Mouse (Mus musculus): ENCODE results near the gene Ak2. TPM values are rescaled to one million over a fixed set of nuclear protein-coding genes. Genes with fewer than 3 reads are reported as not detected.
A peak's percentile ranks its signal among the peaks of the same experiment; 100 is the strongest.

Gene Ak2
- total RNA-seq (2014; rRNA removed) (194 and 232 TPM in 2 replicates), polyA plus RNA-seq (2012; rRNA removed) (140 and 156 TPM in 2 replicates)

- no peak for DNase-seq (ENCODE audit: extremely low read depth, low read depth, low spot score)
- Histone ChIP-seq H3K27ac (replicated peaks; ENCODE audit: insufficient read depth, low read depth, low read length) (peak within 1 kb of the TSS; percentile 69), H3K9ac (ENCODE audit: low read depth, low read length) (0 out of 2 replicates have a peak within 1 kb of the TSS, but pooled peaks have one; percentile 22), H3K36me3 (ENCODE audit: control insufficient read depth, insufficient read depth, low read length) (peaks cover under 1% of the 10 kb centered on the region; the same call in 1 of the 2 replicates), H3K4me3 (ENCODE audit: insufficient read depth, low read depth, low read length) (no peak within 1 kb of the TSS; the same call in 1 of the 2 replicates), H3K79me2 (ENCODE audit: control insufficient read depth, insufficient read depth, low read length) (peaks cover 25% of the 10 kb centered on the region), H3K27me3 (ENCODE audit: control insufficient read depth, insufficient read depth, low read length) (no peaks in the 10 kb centered on the region), H3K4me1 (ENCODE audit: control insufficient read depth, insufficient read depth, low read length) (peaks cover 14% of the 10 kb centered on the region)
- TF ChIP-seq CTCF (IDR thresholded peaks at IDR 0.05; ENCODE audit: low read depth, low read length) (no peak), POLR2A (IDR thresholded peaks at IDR 0.05; ENCODE audit: extremely low read depth, insufficient read depth, low read length) (no peak)
- 93% methylated on average over 9 of the region's 9 CpGs for WGBS
Measured at GRCm38 (mm10) chr4:128991500-128992008, at the start of gene Ak2. TSS of gene Ak2 (plus strand) at chr4:128991958.

- 53% methylated on average over 3 of the region's 3 CpGs for WGBS
- no peak for DNase-seq (ENCODE audit: extremely low read depth, low read depth, low spot score)
Measured at GRCm38 (mm10) chr4:128942346-128942745, 49.4 kb upstream of the Ak2 start.

GRCm38 (mm10) chr4:128946736-128947135 lies 45.0 kb upstream of the Ak2 start:
- DNase-seq (ENCODE audit: extremely low read depth, low read depth, low spot score): peak; percentile 98
- no peaks in the 10 kb centered on the region for H3K27me3 ChIP-seq (ENCODE audit: control insufficient read depth, insufficient read depth, low read length)
- H3K79me2 ChIP-seq (ENCODE audit: control insufficient read depth, insufficient read depth, low read length): no peaks in the 10 kb centered on the region
- no peaks in the 10 kb centered on the region for H3K36me3 ChIP-seq (ENCODE audit: control insufficient read depth, insufficient read depth, low read length)
- TF ChIP-seq CTCF (IDR thresholded peaks at IDR 0.05; ENCODE audit: low read depth, low read length) (no peak), POLR2A (IDR thresholded peaks at IDR 0.05; ENCODE audit: extremely low read depth, insufficient read depth, low read length) (no peak)
- H3K9ac ChIP-seq (ENCODE audit: low read depth, low read length): no peak overlapping the region
- H3K4me3 ChIP-seq (ENCODE audit: insufficient read depth, low read depth, low read length): no peak overlapping the region
- peaks cover 11% of the 10 kb centered on the region for H3K4me1 ChIP-seq (ENCODE audit: control insufficient read depth, insufficient read depth, low read length)
- no peak overlapping the region; the same call in 1 of the 2 replicates for H3K27ac ChIP-seq (replicated peaks; ENCODE audit: insufficient read depth, low read depth, low read length)
- 25% methylated on average over 9 of the region's 9 CpGs for WGBS

More at GRCm38 (mm10) chr4:128942346-128942745, 49.4 kb upstream of the Ak2 start:
- Histone ChIP-seq H3K27me3 (ENCODE audit: control insufficient read depth, insufficient read depth, low read length) (no peaks in the 10 kb centered on the region), H3K4me3 (ENCODE audit: insufficient read depth, low read depth, low read length) (no peak overlapping the region), H3K9ac (ENCODE audit: low read depth, low read length) (no peak overlapping the region), H3K36me3 (ENCODE audit: control insufficient read depth, insufficient read depth, low read length) (no peaks in the 10 kb centered on the region), H3K79me2 (ENCODE audit: control insufficient read depth, insufficient read depth, low read length) (no peaks in the 10 kb centered on the region), H3K4me1 (ENCODE audit: control insufficient read depth, insufficient read depth, low read length) (peaks cover 6% of the 10 kb centered on the region; the same call in 1 of the 2 replicates), H3K27ac (replicated peaks; ENCODE audit: insufficient read depth, low read depth, low read length) (no peak overlapping the region)
- no peak for TF ChIP-seq POLR2A (IDR thresholded peaks at IDR 0.05; ENCODE audit: extremely low read depth, insufficient read depth, low read length)
- TF ChIP-seq CTCF (IDR thresholded peaks at IDR 0.05; ENCODE audit: low read depth, low read length): peak; percentile 30; the same call in 1 of the 2 replicates

GRCm38 (mm10) chr4:128947326-128947933 lies 44.3 kb upstream of the Ak2 start:
- TF ChIP-seq POLR2A (IDR thresholded peaks at IDR 0.05; ENCODE audit: extremely low read depth, insufficient read depth, low read length) (no peak), CTCF (IDR thresholded peaks at IDR 0.05; ENCODE audit: low read depth, low read length) (no peak)
- peak; percentile 81 for DNase-seq (ENCODE audit: extremely low read depth, low read depth, low spot score)
- Histone ChIP-seq H3K79me2 (ENCODE audit: control insufficient read depth, insufficient read depth, low read length) (no peaks in the 10 kb centered on the region), H3K36me3 (ENCODE audit: control insufficient read depth, insufficient read depth, low read length) (no peaks in the 10 kb centered on the region), H3K27me3 (ENCODE audit: control insufficient read depth, insufficient read depth, low read length) (no peaks in the 10 kb centered on the region), H3K4me1 (ENCODE audit: control insufficient read depth, insufficient read depth, low read length) (peaks cover 11% of the 10 kb centered on the region), H3K9ac (ENCODE audit: low read depth, low read length) (no peak overlapping the region), H3K4me3 (ENCODE audit: insufficient read depth, low read depth, low read length) (no peak overlapping the region), H3K27ac (replicated peaks; ENCODE audit: insufficient read depth, low read depth, low read length) (no peak overlapping the region)
- 23% methylated on average over 18 of the region's 18 CpGs for WGBS

- Histone ChIP-seq H3K79me2 (ENCODE audit: control insufficient read depth, insufficient read depth, low read length) (no peaks in the 10 kb centered on the region), H3K27me3 (ENCODE audit: control insufficient read depth, insufficient read depth, low read length) (no peaks in the 10 kb centered on the region), H3K36me3 (ENCODE audit: control insufficient read depth, insufficient read depth, low read length) (no peaks in the 10 kb centered on the region), H3K9ac (ENCODE audit: low read depth, low read length) (no peak overlapping the region), H3K4me3 (ENCODE audit: insufficient read depth, low read depth, low read length) (no peak overlapping the region), H3K4me1 (ENCODE audit: control insufficient read depth, insufficient read depth, low read length) (peaks cover 11% of the 10 kb centered on the region), H3K27ac (replicated peaks; ENCODE audit: insufficient read depth, low read depth, low read length) (no peak overlapping the region)
- WGBS: 34% methylated on average over 6 of the region's 6 CpGs
- TF ChIP-seq CTCF (IDR thresholded peaks at IDR 0.05; ENCODE audit: low read depth, low read length) (peak; percentile 56), POLR2A (IDR thresholded peaks at IDR 0.05; ENCODE audit: extremely low read depth, insufficient read depth, low read length) (no peak)
- DNase-seq (ENCODE audit: extremely low read depth, low read depth, low spot score): no peak
Measured at GRCm38 (mm10) chr4:128948137-128948674, 43.6 kb upstream of the Ak2 start.

Measured in liver, adult 2 months (tissue).